Mouse (Mus musculus) Patski (cell line): ENCODE data around the gene Krt76. TPM values are rescaled to one million over a fixed set of nuclear protein-coding genes. Genes with fewer than 3 reads are reported as not detected.

Experiments used
- ATAC-seq: fragments of 100-300 bp; one replicate; pipeline ENCODE4 v1.8.0; 2021
- CTCF ChIA-PET: fragments of 350-600 bp; sonication (Branson Sonifier 250); formaldehyde crosslinking; loops from one replicate; lab custom pipeline; 2022; ENCODE audit warnings: inconsistent platforms; lab: Charles Lee
- POLR2A ChIA-PET: fragments of 350-600 bp; sonication (Branson Sonifier 250); formaldehyde crosslinking; loops from one replicate; lab custom pipeline; 2022; ENCODE audit warnings: antibody characterized with exemption, inconsistent platforms; lab: Charles Lee
- DNase-seq: peaks from one replicate; pipeline ENCODE4 v3.0.0-alpha.2; 2011; ENCODE audit warnings: low read depth, low spot score
- H3K27me3 ChIP-seq: fragments of 371-371 bp; one replicate; pipeline ENCODE4 v1.5.1; 2021
- CTCF ChIP-seq: fragments of 100-300 bp; IDR thresholded peaks from one replicate; pipeline ENCODE4 v1.5.1; 2021
- in situ Hi-C: fragments of 300-500 bp; cut with MboI; formaldehyde crosslinking; loops from 3 replicates; pipeline ENCODE4 v1.11.1; 2018; ENCODE audit warnings: low pct_unique_long_range_greater_than_20kb, mixed read lengths
- polyA plus RNA-seq: library from polyadenylated mRNA; unstranded; gene quantifications from one replicate; pipeline ENCODE4 v1.2.3, GENCODE M21; 2021

The Krt76 gene
- not detected for polyA plus RNA-seq

DNA sequence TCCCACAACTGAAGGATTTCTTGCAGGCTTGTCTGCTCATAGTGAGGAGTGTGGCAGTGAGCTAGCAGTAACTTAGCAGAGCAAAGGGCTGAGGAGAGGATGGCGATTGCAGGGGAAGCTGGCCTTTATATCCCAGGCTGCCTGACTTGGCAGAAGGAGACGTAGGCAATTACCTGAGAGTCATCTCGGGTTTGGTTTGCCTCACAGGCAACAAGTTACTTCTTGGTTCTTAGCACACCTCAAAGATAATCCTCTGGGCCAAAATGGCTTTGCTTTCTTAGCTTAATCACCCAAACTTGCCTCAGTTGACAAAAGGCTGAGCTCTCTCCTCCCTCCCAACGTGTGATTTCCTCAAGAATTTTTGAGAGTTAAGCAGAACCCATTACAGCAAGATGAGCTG is at the start of gene Krt76:
TSS of gene Krt76 (minus strand) at position 101 of the 400 bp plus-strand sequence.
- TF ChIP-seq CTCF = no peak
- ChIA-PET CTCF (interaction anchor here (0.8 kb wide), 1 partner anchor 14 kb away, joined by 3 read pairs; no protein-coding TSS in a partner anchor), POLR2A (no interaction called here)
- no peak for ATAC-seq
- peaks cover 28% of the 10 kb centered on the region for H3K27me3 ChIP-seq
- no peak for DNase-seq
- in situ Hi-C loops = no loop called here

DNA sequence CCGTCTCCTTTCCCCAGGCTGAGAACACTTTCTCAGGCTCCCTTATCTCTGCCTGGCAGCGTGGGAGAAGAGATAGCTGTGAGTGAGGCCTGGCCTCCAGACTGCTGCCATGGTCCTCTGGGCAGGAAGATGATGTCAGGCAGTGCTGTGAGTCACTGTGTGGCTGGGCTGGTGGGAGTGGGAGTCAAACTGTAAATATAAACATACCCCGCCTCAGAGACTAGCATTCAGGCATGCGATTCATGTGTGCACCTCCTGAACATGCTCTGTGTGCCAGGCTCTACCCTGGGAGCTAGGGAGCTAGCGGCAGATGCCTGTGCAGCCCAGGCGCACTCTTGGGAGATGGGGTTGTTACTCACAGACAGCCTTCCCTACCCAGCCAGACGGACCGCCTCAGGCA is 49.2 kb upstream of the Krt76 start:
- in situ Hi-C loops = no loop called here
- no peak for TF ChIP-seq CTCF
- ChIA-PET POLR2A (no interaction called here), CTCF (interaction anchor here (1.0 to 1.1 kb wide), 2 partner anchors 20 to 28 kb away, joined by 3 read pairs; no protein-coding TSS in a partner anchor)
- ATAC-seq (peak; percentile 66), DNase-seq (peak; percentile 70)
- no peaks in the 10 kb centered on the region for H3K27me3 ChIP-seq

DNA sequence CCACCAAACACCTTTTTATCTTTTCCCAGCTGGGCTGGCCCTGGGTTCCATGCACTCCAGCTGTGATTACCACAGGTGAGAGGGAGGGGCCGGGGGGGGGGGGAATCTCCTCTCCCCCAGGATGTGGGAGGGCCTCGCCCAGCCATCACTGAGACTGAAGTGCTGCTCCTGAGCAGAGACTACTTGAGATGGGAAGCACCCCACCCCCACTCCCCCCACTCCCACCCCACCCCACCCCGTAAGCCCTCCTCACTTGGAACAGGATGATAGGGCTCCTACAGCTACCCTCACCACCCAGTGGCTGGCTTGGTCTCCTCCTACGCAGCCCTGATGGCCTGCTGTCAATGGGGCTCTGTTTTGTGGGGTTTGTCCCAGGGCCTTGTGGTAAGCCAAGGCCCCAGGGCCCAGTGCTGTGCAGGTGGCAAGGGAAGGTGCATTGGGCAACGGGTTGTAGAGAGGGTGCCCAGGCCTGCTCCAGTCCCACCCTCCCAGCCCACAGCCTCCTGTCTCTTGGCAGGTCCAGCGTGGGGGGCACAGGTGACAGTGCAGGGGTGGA is 47.6 kb upstream of the Krt76 start, which contains the start of gene Krt79:
TSS of gene Krt79 (minus strand) at position 51 of the 556 bp plus-strand sequence.
- DNase-seq (no peak), ATAC-seq (no peak)
- CTCF ChIA-PET = no interaction called here
- H3K27me3 ChIP-seq = no peaks in the 10 kb centered on the region
- POLR2A ChIA-PET = no interaction called here
- in situ Hi-C loops = no loop called here
- TF ChIP-seq CTCF = no peak

DNA sequence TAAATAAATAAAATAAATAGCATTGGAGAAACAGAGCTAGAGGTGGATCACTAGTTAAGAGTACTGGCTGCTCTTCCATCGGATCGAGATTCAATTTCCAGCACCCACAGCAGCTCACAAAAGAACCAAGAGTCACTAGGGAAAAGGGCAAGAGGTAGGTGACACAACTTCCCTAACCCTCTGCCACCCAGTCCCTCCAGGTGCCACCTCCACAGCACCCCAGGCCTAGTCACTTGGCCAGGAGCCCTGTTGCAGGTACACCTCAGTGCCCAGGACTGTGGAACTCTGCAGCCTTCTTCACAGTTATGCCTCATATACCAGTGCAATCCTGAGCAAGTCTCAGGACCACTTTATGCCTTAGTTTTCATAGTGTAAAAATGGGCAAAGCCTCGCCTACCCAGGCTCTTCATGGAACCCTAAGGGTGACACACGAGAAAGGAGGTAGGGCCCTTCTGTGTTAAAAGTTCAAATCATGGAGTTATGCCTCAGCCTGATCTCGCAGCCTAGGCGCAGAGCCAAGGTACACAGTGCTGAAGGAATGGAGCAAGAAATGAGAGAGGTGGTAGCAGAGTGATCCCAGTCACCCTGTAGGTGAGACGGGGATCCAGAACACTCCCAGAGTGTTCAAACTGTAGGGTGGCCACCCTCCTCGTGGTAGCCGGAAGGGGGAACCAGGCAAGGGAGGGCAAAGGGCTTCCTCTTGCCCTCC is 46.0 kb upstream of the Krt76 start:
- in situ Hi-C loops = no loop called here
- DNase-seq (peak; percentile 28), ATAC-seq (peak; percentile 33)
- TF ChIP-seq CTCF = no peak
- ChIA-PET POLR2A (interaction anchor here (0.6 kb wide), 1 partner anchor 112 kb away, joined by 3 read pairs; no protein-coding TSS in a partner anchor), CTCF (interaction anchor here (1.3 kb wide), 1 partner anchor 9 kb away, joined by 3 read pairs; no protein-coding TSS in a partner anchor)
- H3K27me3 ChIP-seq = no peaks in the 10 kb centered on the region

DNA sequence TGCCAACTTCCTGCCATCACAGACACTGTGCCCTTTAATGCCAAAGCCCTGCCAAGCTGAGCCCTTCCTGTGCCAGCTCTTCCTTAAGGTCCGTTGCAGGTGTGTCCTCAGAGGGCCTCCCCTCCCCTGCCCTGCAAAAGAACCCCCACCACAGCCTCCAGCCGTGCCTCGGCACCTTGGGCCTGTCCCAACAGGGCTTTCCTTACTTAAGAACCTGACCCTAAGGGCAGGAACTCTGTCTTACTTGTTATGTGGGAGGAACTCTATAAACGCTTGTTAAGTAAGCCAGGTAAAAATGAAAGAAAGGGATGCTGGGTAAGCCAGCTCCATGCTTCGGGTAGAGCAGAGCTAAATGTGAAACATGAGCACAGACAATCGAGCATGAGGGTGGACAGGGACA is 40.3 kb upstream of the Krt76 start:
- CTCF ChIA-PET = no interaction called here
- ATAC-seq (no peak), DNase-seq (no peak)
- TF ChIP-seq CTCF = no peak
- in situ Hi-C loops = no loop called here
- H3K27me3 ChIP-seq = no peaks in the 10 kb centered on the region
- POLR2A ChIA-PET = no interaction called here

DNA sequence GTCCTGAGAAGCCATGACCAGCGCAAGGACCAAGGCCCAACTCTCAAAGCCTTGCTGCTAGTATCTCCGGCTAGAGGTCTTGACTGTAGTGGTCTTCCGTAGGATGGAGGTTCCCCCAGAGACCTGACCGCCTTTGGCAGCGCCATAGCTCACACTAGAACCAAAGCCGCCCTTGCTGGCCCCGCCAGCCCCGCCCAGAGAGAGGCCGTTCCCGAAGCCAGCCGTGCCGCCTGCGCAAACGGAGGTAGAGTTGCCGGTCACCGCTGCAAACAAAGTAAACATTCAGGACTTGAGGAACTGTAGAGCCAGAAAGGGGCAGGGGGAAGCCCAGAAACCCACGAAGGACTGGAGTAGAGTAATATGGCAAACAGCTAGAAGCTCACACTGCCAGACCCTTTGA is 36.9 kb upstream of the Krt76 start:
- no peak for DNase-seq
- POLR2A ChIA-PET = no interaction called here
- TF ChIP-seq CTCF = no peak
- ATAC-seq = no peak
- CTCF ChIA-PET = interaction anchor here (1.1 kb wide), 1 partner anchor 9 kb away, joined by 3 read pairs; no protein-coding TSS in a partner anchor
- no peaks in the 10 kb centered on the region for H3K27me3 ChIP-seq
- in situ Hi-C loops = no loop called here

DNA sequence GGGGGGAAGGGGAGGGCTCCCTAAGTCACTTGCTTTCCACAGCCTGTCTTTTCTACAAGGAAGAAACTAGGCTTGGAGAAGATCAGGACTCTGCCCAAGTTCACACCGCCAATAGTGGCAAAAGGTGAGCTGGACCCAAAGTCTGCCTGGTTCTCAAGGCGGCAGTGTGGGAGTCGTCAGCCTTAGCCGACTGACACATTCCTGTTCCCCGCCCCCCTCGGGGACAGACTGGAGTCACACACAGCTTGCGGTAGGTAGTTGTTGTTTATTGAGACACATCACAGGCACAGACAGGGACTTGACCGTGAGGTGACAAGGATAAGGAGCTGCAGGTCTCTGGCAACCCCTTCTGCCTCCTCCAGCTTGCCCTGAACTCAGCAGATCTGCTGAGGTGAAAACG is 36.4 kb upstream of the Krt76 start:
- in situ Hi-C loops = no loop called here
- ChIA-PET CTCF (no interaction called here), POLR2A (no interaction called here)
- no peak for TF ChIP-seq CTCF
- DNase-seq (no peak), ATAC-seq (no peak)
- H3K27me3 ChIP-seq = no peaks in the 10 kb centered on the region

DNA sequence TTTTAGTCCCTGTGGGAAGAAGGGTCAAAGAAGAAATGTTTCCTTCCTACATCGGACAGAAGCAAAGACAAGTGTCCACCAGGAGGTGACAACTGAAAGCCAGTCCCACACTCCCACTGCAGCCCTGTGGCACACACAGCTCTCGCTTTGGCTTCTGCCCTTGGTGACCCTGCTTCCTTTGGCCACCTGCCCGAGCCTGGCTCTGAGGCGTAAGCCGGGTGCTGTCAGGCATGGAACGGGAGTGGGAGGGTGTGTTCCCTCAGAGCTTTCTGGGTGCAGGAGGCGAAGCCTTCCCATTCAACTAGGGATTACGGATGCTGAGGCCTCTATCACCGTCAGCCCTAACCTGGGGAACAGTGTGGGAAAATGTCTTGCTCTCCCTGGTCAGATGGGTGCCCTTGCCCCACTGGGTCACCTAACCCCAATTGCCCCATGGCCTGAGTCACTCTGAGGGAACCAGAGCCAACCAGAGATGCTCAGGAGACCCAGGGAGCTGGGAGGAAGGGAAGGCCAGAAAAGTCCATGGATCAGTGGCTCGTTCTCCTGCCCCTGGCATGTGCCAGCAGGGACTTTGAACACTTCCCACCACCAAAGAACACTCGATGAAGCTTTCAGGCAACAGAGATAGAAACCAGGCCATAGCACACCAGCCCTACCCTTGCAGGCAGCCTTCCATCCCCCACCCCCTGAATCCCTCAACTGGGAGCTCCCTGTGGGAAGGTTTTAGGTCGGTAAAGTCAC is 34.8 kb upstream of the Krt76 start:
- TF ChIP-seq CTCF = no peak
- ChIA-PET CTCF (interaction anchor here (1.1 to 3.0 kb wide), 6 partner anchors 22 to 154 kb away, joined by 3 to 8 read pairs (median 3); no protein-coding TSS in a partner anchor), POLR2A (no interaction called here)
- DNase-seq = peak; percentile 50
- H3K27me3 ChIP-seq = no peaks in the 10 kb centered on the region
- peak; percentile 51 for ATAC-seq
- in situ Hi-C loops = no loop called here

DNA sequence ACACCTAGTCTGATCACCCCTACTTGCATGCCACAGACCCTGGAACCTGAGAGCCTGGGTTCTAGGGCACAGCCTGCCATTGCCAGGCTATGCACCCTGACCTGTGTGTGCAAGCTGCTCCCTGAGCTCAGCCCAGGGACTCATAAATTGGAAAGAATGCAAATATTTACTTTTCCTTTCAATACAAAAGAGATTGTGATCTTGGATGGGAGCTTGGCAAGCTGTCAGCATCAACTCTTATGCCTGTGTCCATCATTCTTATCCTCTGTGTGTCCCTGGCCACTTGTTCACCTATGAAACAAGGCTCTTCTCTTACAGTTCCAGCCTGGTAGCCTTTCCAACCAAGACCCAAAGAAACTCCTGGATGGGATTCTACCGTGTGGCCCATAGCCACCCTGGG is 32.3 kb upstream of the Krt76 start:
- no peaks in the 10 kb centered on the region for H3K27me3 ChIP-seq
- ChIA-PET CTCF (no interaction called here), POLR2A (no interaction called here)
- no peak for ATAC-seq
- no peak for TF ChIP-seq CTCF
- no peak for DNase-seq
- in situ Hi-C loops = no loop called here

DNA sequence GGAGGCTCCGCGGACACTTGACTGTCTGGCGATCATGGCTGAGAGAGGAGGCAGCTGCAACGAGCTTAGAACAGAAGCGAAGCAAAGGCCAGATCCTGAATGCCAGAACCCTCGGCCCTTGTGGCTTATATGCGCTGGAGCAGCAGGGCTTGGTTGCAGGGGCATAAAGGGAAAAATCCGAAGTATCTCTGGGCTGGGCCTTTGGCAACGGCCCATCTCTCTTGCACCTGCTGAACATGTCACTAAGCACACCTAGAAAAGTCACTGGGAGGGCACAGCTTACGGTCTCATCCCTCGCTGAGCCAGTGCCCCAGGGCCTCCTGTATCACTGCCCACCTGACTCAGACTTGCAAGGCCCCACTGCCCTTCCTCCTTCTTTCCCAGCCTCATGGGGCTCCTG is 31.9 kb upstream of the Krt76 start, which contains the start of gene Krt4:
TSS of gene Krt4 (minus strand) at position 101 of the 400 bp plus-strand sequence.
- ATAC-seq (no peak), DNase-seq (no peak)
- in situ Hi-C loops = no loop called here
- ChIA-PET CTCF (no interaction called here), POLR2A (no interaction called here)
- H3K27me3 ChIP-seq = no peaks in the 10 kb centered on the region
- no peak for TF ChIP-seq CTCF
